Mouse (Mus musculus) myocyte (in vitro differentiated cells): ENCODE data around the gene Vps72.

Experiments
- CEBPB ChIP-seq: IDR thresholded peaks from 2 replicates; pipeline ENCODE4 v1.6.1; 2011; ENCODE audit warnings: mild to moderate bottlenecking, moderate library complexity; ENCODE audit not compliant: poor library complexity, insufficient read depth, severe bottlenecking
- MAX ChIP-seq: IDR thresholded peaks from one replicate; pipeline ENCODE4 v1.6.1; 2011; ENCODE audit warnings: low read depth, mild to moderate bottlenecking, control low read depth
- MYOD1 ChIP-seq, 3 experiments: IDR thresholded peaks; one replicate each; pipeline ENCODE4 v1.6.1; 2011; ENCODE audit warnings: control low read depth in 2 of 3, low read depth in 2 of 3, mild to moderate bottlenecking in 2 of 3, moderate library complexity in 1 of 3; ENCODE audit not compliant: insufficient read length in 2 of 3, control insufficient read depth in 1 of 3
- MYOG ChIP-seq, 3 experiments: IDR thresholded peaks; one replicate each; pipeline ENCODE4 v1.6.1; 2011; ENCODE audit warnings: control low read depth in 2 of 3, low read depth in 2 of 3, mild to moderate bottlenecking in 2 of 3; ENCODE audit not compliant: insufficient read length in 2 of 3, control insufficient read depth in 1 of 3, insufficient read depth in 1 of 3
- POLR2A ChIP-seq: IDR thresholded peaks from one replicate; pipeline ENCODE4 v1.6.1; 2011; ENCODE audit warnings: low read depth, mild to moderate bottlenecking, control low read depth, moderate library complexity; ENCODE audit not compliant: insufficient read length
- POLR2AphosphoS2 ChIP-seq: IDR thresholded peaks from one replicate; pipeline ENCODE4 v1.6.1; 2011; ENCODE audit warnings: low read depth, control low read depth; ENCODE audit not compliant: insufficient read length
- TCF12 ChIP-seq: IDR thresholded peaks from one replicate; pipeline ENCODE4 v1.6.1; 2011; ENCODE audit warnings: mild to moderate bottlenecking, control low read depth; ENCODE audit not compliant: poor library complexity, insufficient read depth, severe bottlenecking

DNA sequence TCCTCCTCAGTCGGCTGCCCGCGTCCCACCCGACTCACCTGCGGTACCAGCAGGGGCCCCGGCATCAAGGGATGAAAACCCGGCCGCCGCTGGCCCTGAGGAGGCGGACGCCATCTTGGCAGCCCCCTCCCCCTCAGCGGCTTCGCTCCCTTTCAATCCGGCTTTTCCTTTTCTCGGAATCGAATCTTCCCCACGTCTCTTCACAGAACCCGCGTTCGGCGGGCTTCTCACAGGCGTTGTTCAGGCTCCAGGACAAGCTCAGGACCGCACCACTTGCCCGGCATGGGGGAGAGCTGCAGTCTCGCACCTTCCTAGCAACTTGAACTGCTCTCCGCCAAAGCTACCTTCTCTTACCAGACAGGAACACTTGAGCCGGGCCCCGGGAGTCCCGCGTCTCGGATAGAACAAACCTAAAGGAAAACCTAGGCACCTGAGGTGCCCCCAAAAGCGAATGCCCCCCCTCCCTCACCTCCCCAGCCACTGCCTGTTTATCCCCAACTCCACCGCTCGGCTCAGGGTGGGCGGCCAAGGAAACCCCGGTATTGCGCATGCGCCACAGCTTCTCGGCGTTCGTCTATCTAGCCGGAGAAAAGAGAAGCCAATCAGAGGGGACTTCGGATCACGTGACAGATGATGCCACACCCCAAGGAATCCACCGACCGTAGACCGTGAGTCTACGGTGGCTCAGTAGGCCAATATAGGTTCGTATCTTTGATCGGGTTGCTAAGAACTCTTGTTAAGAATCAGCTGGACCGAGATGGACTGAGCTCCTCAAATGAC, 4.3 kb upstream of the Vps72 start, which contains the start of gene Pip5k1a:
- TF ChIP-seq POLR2A (peak; percentile 61), MYOG (IDR thresholded peaks at IDR 0.05; ENCODE audit: control insufficient read depth in 1 of 3, insufficient read depth in 1 of 3, insufficient read length in 2 of 3, low read depth in 2 of 3) (no peak), TCF12 (no peak), MYOD1 (IDR thresholded peaks at IDR 0.05; ENCODE audit: control insufficient read depth in 1 of 3, insufficient read length in 2 of 3, low read depth in 2 of 3) (no peak), MAX (no peak), POLR2AphosphoS2 (peak; percentile 68), CEBPB (no peak)
